Mouse (Mus musculus): ENCODE data around the gene Cers3.

DNA sequence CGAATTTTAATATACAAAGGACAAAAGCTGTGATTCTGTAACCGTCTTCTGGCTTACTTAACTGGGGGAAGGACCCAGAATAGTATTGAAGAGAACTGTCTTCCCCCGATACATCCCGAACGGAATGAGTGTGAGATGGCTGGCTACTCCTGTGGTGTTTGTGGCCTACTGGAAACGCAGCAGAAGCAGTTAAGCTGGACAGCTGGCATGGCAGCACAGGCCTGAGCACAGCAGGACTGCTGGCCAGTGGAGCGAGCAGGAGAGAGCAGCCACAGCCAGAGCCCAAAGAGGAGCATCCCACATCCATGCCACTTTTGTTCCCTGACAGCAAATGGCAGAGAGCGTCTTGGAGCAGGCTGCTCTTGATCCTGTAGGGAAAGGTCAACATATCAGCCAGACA lies 1.9 kb upstream of the Cers3 start:
- TF ChIP-seq ZC3H11A (IDR thresholded peaks at IDR 0.05; ENCODE audit: borderline replicate concordance, low read depth, low read length) (no peak), ZNF384 (IDR thresholded peaks at IDR 0.05; ENCODE audit: low read depth, low read length) (no peak), HCFC1 (IDR thresholded peaks at IDR 0.05; ENCODE audit: borderline replicate concordance, insufficient read depth, low read length) (no peak), CHD2 (IDR thresholded peaks at IDR 0.05; ENCODE audit: low read depth, low read length) (no peak)
